Mouse (Mus musculus) right cerebral cortex, postnatal 4 days (tissue): ENCODE data around the gene Cel.

ENCODE experiments used
- DNase-seq: peaks from one replicate; pipeline ENCODE4 v3.0.0-alpha.2; 2022

Gene Cel

DNA sequence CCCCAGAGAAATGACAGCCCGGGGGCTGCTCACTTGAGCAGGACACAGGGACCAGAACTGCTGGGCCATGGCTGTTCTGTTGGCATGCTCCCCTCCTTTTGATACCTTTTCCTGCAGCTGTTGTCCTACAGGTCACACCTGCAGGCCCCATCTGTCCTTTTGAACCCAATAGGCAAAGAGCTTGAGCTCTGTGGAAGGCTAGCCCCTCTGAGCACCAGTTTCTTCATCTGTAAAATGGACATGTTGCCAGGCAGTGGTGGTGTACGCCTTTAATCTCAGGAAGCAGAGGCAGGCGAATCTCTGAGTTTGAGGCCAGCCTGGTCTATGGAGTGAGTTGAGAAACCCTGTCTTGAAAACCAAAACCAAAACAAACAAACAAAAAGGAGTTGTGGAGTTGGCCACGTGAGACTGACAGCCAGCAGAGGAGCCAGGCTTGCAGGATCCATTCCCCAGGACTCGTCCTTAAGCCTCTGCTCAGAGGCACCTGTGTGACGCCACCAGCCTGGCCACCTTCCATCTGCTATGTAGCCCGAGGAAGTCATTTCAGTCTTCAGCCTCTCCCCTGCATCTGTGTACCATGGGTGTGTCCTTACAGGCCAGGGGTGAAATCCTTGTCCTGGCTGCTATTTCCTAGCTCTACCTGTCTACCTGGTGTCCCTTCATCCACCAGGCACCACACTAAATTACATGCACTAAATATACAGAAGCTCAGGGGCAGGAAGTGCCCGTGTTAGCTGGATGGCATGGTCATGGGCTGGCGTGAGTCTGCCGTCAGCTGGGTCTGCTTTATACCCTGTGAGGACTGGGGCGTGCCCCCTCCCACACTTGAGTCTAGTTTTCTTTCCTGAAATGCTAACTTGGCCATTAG, 26.2 kb downstream of the Cel start:
- DNase-seq, result no peak

DNA sequence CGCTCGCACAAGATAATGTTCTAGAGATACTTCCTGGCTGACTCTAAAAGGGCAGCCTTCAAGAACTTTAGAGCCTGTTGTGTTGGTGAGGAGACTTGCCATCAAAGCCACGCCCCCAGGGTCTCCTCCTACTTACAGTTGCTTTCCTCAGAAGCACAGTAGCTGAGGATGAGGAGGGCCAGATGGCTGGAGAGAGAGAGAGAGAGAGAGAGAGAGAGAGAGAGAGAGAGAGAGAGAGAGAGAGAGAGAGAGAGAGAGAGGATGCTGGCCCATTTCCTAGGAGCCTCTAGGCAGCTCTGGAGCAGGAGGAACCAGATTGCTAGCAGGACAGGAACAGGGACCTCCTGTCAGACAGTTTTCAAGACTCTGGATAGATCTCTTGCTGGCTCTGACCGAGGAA, 27.0 kb downstream of the Cel start:
- no peak for DNase-seq

DNA sequence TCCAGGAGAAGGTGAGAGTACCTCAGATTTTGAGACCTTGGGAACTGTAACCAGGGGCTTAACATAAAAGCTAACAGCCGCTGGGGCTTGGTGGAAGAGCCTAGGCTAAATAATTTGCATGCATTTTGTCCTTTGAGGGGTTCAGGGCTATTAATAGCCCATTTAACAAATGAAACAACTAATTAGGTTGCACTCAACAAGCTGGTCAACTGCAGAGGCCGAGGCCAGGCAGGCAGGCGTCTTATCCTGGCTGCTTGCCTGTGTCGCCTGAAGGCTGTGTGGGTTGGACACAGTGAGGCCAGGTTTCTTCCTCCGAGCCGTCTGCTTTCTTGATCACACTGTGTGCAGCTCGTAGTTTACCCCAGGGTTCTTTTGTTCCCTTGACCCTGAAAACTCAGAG, 27.6 kb downstream of the Cel start:
- DNase-seq, result no peak

DNA sequence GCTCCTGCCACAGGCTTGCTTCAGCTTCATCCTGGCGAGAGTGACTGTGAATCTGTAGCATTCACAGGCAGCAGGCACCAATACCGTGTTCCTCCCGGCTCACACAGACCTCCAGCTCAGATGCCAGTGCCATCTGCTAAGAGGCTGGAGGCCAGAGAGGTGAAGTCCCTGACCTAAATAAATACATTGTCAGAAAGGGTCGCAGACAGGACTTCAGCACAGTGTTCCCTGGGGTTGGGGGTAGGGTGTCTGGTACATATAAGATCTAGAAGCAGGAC, 28.0 kb downstream of the Cel start:
- no peak for DNase-seq

DNA sequence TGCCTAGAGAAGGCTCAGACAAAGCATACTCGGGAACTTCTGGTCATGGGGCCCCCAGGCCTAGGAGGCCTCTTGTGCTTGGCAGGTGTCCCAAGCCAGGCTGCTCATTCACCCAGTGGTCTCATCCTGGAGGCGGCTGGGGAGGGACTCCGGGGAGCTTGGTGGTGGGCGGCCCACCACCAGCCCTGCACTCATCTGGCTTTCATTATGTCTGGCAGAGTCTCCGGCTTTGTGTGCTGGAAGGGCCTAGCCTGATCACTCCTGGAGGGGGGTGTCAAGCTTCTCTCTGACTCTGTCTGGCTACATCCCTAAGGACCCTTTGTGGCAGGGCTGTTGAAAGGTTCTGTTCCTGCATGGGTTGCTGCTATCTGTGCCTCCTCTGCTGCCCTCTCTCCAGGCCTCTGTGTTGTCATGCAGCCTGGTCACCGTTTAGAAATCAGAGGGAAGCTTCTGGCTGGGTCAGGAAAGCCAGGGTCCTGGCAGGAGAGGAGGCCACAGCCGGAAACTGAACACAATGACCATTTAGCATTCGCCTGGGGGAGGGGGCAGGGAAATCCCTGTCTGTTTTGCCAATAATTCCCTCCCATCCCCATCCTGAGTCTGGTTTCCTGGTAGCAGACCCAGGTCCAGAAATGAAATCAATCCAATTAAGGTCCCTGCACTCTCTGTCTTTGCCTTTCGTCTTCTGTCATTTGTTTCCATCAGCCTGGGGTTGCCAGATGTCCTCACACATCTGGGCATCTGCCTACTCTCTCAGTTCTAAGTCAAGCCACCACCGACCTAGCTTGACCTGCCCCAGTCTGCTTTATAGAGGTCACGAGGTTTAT, 28.6 kb downstream of the Cel start:
- no peak for DNase-seq

DNA sequence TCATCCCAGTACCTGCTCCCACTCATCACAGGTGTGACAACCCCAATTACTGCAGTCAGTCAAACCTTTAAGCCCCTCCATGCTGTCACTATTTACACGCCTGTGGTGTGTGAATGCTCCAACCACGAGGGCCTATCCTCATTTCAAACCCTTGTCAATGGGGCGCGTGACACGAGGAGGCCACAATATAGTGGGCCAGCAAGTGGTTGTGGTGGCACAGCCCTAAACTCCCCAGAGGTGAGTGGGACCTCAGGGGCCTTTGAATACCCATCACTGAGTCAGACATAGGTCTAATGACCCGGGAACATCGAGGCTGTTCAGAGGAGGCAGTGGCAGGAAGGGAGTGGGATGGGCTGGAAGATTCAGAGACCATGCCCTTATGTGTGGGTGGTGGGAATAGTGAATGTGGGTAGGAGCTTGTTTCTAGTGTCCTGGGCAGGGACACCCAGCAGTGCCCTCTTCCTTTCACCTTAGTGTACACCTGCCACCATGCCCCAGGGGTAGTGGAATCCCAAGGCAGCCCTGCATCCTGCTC, 29.2 kb downstream of the Cel start:
- DNase-seq, result no peak

DNA sequence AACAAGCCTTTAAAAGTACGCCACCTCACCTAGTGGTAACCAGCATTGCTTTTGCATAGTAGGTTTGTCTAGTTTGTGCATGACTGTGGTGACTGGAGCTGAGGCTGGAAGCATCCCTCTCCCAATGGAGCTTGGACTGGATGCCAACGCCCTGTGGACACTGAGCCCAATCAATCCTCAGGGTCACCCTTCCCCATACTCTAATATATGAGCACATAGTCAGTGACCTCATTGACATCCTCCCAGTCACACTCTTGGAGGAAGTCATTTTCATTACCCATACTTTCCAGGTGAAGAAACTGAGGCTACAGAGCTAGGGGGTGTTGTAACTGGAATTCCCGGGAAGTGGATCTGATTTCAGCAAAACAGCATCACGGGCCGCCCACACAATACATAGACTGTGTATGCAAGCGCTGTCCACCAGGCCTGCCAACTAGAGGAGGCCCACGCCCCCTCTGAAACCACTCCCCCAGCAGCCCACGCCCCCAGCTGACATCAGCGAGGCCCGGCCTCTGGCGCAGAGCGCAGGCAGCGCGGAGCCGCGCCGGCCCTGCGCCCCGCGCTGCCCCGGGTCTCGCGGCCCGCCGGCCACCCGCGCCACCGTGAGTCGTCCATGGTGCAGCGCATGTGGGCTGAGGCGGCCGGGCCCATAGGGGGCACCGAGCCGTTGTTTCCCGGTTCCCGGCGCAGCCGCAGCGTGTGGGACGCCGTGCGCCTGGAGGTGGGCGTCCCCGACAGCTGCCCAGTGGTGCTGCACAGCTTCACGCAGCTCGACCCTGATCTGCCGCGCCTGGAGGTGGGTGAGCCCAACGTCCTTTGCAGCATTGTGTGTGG, 30.0 kb downstream of the Cel start:
- peak; percentile 71 for DNase-seq

DNA sequence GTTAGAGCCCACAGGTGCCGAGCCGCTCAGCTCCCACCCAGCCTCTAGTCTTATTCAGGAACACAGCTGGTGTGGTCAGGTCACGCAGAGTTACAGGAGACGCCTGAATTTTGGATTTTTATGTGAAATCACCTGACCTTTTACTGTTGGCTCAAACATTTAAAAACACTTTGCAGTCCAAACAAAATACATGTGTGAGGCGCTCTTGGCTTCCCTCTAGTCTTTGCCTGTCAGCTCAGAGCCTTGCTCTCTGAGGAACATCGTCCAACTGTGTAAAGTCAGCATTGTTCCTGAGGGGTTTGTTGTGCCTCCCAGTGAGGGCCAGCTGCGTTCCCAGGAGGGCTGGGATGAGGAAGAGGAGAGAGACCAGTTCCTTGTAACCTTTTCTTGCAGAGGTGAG, 32.9 kb downstream of the Cel start:
- DNase-seq, result no peak

DNA sequence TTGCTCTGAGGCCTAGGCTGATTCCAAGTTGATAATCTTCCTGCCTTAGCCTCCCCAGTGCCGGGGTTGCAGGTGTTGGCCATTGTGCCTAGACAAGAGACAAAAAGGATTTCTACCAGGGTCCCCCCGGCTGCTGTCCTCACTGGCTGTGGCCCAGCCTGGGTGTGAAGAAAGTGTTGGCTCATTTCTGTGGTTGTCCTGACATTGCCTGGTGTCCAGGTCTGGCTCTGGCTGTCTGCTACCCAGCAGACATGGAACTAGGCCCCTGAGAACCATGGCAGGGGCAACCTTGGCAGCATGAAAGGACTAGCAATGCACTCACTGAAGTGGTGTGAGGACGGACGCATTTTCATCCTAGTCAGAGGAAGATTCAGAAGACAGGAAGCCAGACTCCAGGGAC, 33.3 kb downstream of the Cel start:
- DNase-seq, result no peak

DNA sequence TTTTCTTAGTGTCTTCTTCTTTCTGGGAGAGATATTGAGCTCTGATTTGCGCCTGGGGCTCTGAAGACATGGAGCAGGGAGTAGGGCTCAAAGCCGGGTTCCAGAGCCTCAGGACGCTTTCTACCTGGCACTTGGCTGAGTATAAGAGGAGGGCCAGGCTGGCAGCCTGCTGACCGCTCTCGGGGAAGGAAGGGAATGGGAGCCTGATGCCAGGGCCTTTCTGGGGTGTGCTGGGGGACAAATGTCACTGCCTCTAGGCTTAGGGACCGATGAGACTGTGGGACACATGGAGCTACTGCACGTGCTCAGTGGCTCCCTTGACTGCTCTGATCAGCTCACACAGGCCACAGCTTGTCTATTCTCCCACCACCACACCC, 34.9 kb downstream of the Cel start:
- DNase-seq, result no peak

DNA sequence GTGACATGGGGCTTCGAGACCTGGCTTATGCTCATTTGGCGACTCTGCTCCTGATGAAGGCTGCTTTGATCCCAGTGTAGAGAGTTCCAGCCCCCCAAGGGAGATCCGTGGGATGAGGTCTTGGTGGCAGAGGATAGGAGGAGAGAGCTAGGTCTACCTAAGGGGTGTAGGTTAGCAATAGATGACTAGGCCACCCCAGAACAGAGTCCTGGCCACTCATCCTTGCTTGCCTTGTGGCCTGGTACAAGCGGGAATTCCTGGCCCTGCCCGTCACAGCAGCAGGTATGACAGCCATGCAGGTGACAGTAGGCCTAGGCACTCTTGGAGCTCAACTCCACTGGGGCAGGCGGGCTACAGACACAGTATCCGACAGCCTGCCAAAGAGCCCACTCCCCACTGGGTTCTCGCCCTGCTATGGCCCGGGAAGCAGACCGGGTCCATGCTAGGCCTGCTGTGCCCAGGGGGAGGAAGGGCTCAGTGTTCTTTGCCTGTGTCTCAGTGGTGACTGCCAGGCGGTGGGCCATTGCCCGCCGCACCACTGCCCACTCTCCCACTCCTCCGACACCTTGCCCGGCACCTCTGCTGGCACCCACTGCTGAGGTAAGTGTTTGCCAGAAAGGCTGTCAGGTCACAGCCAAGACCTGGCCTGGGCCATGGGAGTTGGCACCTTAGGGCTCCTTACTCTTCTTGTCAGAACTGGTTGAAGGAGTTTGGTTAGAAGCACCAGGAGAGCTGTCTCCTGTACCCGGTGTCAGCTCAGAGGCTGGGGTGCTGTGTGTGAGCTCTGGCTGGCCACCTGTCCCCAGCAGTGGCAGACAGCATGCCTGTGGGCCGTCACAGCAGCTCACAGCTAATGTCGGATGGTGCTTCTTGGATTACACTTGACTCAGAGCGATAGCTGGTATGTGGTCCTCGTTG, 35.5 kb downstream of the Cel start:
- DNase-seq, result no peak

DNA sequence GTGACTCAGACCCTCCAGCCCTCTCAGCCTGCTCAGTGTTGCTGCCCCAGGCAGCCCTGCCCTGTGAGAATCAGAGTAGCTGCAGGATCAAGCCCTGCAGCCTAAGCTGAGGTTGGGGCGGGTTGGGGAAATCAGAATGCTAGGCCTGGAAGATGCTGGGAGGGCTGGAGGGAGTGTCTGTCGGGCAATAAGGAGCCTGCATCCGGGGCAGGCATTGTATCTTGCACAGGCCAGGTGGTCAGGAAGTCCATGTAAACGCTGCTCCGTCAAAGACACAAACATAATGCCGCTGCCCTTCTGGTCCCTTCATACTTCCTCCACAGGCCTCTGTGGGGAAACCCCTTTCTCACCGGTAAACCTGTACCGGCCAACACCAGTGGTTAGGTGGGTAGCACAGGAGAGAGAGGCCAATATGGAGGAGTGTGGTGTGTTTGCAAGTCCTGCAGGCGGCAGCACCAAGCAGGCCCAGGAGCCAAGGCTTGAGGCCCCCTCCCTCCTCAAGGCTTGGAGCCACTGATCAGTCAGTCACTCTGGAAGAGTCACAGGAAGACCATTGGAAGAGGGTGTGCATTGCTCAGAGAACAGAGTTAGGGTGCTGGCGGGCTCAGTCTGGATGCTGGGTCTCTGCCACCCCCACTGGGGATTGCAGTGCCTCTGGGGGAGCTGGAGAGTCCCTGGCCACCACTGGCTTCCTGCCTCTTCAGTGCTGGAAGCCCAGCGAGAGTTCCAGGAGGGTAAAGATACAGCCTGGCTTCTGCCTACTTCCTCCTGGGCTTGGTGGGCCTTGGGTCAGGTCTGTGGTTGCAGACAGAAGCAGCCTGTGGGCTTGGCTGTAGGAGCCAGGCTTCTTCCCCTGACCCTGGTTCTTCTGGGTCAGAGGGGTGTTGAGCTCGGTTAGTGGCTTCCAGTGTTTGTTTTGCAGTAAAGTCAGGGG, 37.0 kb downstream of the Cel start:
- DNase-seq, result no peak

DNA sequence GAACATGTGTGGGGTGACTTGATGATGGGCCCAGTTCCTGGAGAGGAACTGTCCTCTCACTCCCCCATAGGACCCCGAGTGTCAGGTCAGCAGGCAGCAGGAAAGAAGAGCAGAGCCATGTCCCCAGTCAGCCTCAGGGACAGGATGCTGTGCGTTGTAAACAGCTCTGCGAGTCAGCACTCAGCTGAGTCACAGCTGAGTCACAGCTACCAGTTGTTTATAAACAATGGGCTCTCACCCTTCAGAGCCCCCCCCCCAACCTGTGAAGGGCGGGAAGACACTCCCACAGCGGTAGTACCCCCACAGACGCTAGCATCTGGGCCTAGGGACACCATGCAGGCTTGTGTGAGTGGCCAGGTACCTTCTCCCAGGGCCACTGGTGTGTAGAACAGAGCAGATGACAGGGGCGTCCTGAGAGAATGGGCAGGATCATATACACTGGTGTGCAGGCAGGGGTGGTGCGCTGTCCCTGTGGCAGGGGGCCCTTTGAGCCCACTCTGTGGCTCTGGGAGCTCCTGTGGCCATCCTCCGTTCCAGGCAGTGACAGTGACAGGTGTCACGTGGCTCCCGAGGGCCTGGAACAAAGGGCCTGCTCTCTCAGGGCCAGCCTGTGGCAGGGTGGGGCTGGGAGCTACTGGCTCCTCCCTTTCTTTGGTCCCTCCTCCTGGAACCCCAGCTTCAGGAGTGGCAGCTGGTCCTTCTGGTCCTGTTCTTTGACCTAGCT, 37.8 kb downstream of the Cel start:
- no peak for DNase-seq

DNA sequence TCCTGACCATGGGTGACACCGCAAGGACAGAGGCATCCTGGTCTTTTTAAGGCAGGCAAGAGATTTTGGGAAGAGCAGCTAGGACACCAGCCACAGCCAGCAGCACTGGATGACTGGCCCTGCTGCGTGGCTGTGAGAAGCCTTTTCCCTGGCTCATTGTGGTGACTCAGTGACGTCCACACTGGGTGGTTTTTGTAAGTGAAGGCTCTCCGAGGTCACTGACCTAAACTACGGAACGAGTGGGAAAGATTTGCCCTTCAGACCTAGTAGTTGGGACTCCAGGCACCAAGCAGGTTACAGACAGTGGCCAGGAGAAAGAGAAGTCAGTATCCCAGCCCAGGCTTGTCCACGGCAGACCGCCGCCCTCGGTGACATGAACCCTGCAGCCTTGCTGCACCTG, 38.8 kb downstream of the Cel start:
- no peak for DNase-seq

DNA sequence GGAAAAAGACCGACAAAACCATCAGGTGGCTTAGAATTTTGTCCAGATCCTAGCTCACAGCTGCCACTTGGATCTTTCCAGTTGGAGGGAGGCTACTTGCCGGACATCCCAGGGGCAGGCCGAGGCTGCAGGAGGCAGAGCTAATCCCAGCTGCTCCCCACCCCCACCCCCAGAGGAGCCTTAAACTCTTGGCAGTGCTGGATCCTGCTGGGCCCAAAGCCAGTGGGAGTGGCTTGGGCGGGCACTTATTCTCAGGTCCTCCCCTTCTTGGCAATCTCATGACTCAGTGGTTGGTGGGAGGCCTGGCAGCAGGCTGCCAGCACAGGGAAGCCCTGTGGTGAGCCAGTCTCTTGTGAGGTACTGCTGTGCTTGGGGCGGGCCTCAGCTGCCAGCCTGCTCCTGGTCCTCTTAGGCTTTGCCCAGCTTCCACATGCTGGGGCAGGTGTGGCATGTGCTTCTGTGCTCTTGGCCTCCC, 39.5 kb downstream of the Cel start:
- peak; percentile 82 for DNase-seq

DNA sequence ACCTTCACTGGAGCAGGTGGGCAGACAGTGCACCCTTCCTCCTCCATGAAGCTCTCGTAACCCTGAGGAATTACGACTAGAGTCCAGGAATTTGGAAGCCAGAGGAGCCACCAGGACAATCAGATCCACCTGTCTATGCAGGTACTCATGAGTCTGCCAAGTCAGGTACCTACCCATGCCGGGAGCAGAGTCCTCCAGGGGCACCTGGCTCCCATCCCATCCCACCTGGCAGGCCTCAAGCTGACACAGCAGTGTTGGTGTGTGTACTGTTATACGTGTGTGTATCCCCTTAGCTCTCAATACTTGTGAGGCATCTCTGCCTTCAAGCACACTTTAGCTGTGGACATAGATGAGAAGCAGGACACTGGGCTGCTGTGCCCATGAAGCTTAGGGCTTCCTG, 41.0 kb downstream of the Cel start:
- no peak for DNase-seq

DNA sequence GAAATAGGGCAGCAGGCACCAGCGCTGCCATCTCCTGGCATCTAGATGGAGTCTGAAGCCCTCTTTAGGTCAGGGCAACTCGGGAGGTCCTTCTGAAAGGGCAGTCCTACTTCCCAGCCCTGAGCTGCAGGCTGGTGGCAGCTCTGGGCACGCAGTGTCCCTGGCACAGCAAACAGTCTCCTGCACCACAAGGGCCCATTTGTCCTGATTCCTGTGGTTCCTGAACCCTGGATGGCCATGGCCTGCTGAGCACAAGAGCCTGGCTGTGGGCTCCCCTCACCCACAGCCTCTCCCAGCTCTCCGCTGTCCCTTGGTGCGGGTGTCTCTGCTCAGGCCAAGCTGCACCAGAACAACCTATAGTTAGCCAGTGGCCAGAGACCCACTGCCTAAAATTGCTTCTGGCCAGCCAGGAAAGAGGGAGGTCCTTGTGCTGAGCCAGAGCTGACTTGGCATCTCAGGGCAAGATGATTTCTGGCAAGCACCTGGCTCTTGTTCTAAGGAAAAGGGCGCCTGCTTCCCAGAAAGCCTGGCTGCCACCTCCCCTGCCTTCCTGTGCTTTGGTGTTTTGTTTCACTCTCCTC, 41.5 kb downstream of the Cel start:
- no peak for DNase-seq

DNA sequence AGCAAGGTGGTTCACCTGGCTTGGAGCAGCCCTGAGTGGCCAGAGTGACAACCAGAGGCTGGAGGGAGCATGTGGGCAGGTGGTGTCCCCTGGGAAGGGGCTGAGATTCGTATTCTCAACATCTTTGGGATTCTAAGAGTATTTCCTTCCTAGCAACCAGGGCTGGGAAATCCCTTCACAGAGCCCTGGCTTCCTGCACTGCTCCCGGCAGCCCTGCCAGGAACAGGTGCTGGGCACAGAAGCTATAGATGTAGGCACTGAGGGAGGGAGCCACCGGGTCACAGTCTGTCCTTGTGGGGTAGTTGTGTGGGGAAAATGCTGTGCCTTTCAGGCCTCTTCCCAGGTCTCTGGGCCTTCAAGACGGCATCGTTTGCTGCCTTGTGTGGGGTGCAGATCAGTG, 42.6 kb downstream of the Cel start:
- no peak for DNase-seq

DNA sequence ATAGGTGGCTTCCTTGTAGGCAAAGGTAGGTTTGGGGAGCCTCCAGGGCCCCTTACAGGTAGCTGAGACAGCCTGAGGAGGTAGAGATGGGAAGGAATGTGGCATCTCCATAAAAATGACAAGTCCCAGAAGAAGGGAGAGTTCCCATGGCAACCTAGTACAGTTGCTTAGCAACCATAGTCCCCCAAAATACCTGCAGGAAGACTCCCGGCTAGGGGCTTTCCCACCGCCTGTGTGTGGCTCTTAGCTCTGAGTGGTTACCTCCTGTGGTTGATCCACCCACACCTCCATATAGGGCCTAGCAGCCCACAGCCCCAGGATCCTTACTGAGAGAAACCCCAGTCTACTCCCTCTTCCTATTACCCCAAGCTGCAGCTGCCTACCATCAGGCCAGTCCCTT, 45.0 kb downstream of the Cel start:
- DNase-seq, result no peak
